Mouse (Mus musculus) stomach, postnatal 0 days (tissue): ENCODE results near the gene Dtnbp1.
A peak's percentile ranks its signal among the peaks of the same experiment; 100 is the strongest.

Experiments
- CTCF ChIP-seq: IDR thresholded peaks from 2 replicates; pipeline ENCODE4 v1.5.1; 2016; ENCODE audit warnings: antibody characterized with exemption, low read depth, mild to moderate bottlenecking, moderate library complexity
- EP300 ChIP-seq: optimal IDR thresholded peaks from 2 replicates; pipeline ENCODE3; 2016; ENCODE audit warnings: antibody characterized with exemption

DNA sequence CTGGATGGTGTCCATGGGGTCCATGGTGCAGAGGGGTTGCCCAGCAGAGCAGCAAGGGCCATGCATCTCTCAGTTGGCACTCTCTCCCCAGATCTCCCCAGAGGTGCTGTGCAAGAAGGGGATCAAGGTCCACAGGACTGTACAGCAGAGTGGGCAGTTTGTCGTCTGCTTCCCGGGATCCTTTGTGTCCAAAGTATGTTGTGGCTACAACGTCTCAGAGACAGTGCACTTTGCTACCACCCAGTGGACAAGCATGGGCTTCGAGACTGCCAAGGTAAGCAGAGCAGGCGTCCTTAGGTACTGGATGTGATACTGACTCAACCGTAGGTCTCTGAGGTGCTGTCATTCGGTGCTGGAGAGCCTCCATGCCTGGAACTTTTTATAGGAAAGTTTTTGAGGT is 88.4 kb downstream of the Dtnbp1 start:
- TF ChIP-seq CTCF (peak; percentile 65), EP300 (no peak)
